Mouse (Mus musculus) olfactory bulb, adult 2 months (tissue): ENCODE results near the gene Lef1.

Experiments used
- CTCF ChIP-seq: fragments of 200-500 bp; IDR thresholded peaks from 2 replicates; pipeline ENCODE4 v1.5.1; 2012; ENCODE audit warnings: low read depth, mild to moderate bottlenecking, low read length, moderate library complexity; ENCODE audit not compliant: insufficient read depth
- POLR2A ChIP-seq: fragments of 200-500 bp; IDR thresholded peaks from 2 replicates; pipeline ENCODE4 v1.6.1; 2012; ENCODE audit warnings: mild to moderate bottlenecking, low read depth, low read length, moderate library complexity; ENCODE audit not compliant: insufficient read depth

DNA sequence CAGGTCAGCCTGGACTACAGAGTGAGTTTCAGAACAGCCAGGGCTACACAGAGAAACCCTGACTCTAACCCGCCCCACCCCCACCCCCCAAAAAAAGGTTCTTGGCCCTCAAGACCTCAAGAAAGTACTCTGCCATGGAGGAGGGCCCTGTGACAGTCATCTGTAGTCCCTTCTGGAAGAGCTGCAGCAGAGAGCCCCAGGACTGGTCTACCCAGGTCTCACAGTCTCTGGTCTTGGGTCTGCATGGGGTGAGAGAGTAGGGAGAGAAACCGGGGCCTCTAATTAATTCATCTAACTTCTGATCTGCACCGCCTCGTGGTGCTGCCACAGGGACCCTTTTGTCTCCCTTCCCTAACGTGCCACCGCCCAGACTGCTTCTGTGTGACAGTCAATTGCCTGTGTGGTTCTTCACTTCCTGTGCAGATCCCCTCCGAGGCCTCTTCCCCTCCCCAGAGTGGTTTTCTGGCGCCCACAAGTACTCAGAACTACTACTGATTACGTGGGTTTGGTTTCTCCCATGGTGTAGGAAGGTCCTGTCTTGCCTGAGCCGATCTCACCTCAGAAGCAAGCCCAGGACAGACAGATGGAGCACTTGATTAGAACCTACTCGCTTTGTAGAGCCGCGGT is 98.1 kb downstream of the Lef1 start:
- TF ChIP-seq POLR2A (no peak), CTCF (no peak)
